Mouse (Mus musculus): ENCODE data around the gene Tgfa. TPM values are rescaled to one million over a fixed set of nuclear protein-coding genes. Genes with fewer than 3 reads are reported as not detected.

Tgfa gene
- total and polyA plus RNA-seq, 3 experiments: 7.8 to 9.1 TPM; not detected in 1

DNA sequence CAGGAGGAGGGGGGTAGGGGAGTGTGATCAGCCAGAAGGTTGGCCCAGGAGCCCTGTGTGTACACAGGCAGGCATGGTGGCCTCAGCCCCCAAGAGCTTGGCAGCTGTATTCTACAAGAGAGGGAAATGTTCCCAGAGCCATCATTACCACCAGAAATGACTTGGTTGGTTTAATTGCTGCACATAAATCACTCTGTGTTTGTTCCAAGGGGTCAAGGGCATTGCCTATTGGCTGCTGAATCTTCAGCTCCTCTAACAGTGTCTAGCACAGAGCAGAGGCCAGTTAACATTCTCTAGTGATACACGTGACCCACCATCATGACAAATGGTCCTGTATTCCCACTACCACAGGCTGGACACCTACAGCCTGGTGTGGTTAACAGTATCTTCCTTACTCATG is 119.0 kb downstream of the Tgfa start:
- H3K9me3 ChIP-seq (replicated peaks; ENCODE audit: insufficient read depth, low read length): no peaks in the 10 kb centered on the region
- no peak for DNase-seq (ENCODE audit: low read depth, low spot score)
- no peaks in the 10 kb centered on the region for H3K4me1 ChIP-seq (ENCODE audit: control insufficient read depth in 1 of 2, insufficient read depth in 2 of 2, low read length in 2 of 2)
- H3K9ac ChIP-seq (ENCODE audit: control insufficient read depth, low read depth, low read length, poor library complexity, severe bottlenecking): no peak overlapping the region
- H3K27ac ChIP-seq (ENCODE audit: control insufficient read depth, low read depth, low read length): no peak overlapping the region
- H3K79me2 ChIP-seq (ENCODE audit: control insufficient read depth, insufficient read depth, low read length, poor library complexity): no peaks in the 10 kb centered on the region
- TF ChIP-seq RAD21 (IDR thresholded peaks at IDR 0.05; ENCODE audit: low read depth, low read length) (no peak), CHD2 (IDR thresholded peaks at IDR 0.05; ENCODE audit: low read length) (no peak), ELF1 (IDR thresholded peaks at IDR 0.05; ENCODE audit: low read depth, low read length) (no peak)
- no peak overlapping the region for H3K4me3 ChIP-seq (ENCODE audit: control insufficient read depth in 1 of 2, insufficient read depth in 1 of 2, low read depth in 2 of 2, low read length in 2 of 2)
- H3K36me3 ChIP-seq (ENCODE audit: control insufficient read depth in 1 of 2, insufficient read depth in 2 of 2, low read length in 2 of 2): no peaks in the 10 kb centered on the region
- peaks cover 9 to 16% of the 10 kb centered on the region in 2 experiments for H3K27me3 ChIP-seq (ENCODE audit: control insufficient read depth in 1 of 2, insufficient read depth in 2 of 2, low read length in 2 of 2)

DNA sequence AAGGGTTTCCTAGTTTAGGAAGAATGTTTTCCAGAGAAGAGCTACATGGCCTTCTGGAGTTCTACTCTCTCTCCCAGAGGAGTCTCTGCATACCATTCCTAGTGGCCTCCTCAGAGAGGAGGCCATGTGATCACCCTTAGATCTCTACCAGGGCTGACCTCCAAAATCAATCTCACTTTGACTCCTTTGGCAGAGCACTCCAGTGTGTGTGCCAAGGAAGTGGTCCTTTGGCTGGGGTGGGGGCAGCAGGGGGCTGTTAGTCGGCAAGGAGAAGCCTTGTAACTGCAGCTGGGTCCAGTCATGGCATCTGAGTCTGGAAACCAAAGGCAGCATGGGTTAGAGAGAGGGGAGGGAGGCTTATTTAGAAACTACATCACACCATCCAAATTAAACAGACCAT is 122.0 kb downstream of the Tgfa start:
- DNase-seq (ENCODE audit: low read depth, low spot score): no peak
- H3K9me3 ChIP-seq (replicated peaks; ENCODE audit: insufficient read depth, low read length): no peaks in the 10 kb centered on the region
- H3K79me2 ChIP-seq (ENCODE audit: control insufficient read depth, insufficient read depth, low read length, poor library complexity): no peaks in the 10 kb centered on the region
- H3K27ac ChIP-seq (ENCODE audit: control insufficient read depth, low read depth, low read length): no peak overlapping the region
- TF ChIP-seq MAFK (IDR thresholded peaks at IDR 0.05; ENCODE audit: borderline replicate concordance, low read depth, low read length): no peak
- TF ChIP-seq TBP (IDR thresholded peaks at IDR 0.05; ENCODE audit: low read depth, low read length): no peak
- TF ChIP-seq NELFE (IDR thresholded peaks at IDR 0.05; ENCODE audit: low read depth, low read length): no peak
- TF ChIP-seq ZC3H11A (IDR thresholded peaks at IDR 0.05; ENCODE audit: low read depth, low read length): no peak
- no peak for TF ChIP-seq ZNF384 (IDR thresholded peaks at IDR 0.05; ENCODE audit: low read depth, low read length)
- TF ChIP-seq SIN3A (IDR thresholded peaks at IDR 0.05; ENCODE audit: low read length): no peak
- no peak for TF ChIP-seq USF2 (IDR thresholded peaks at IDR 0.05; ENCODE audit: borderline replicate concordance in 1 of 2, insufficient read depth in 1 of 2, low read depth in 1 of 2, low read length in 2 of 2)
- no peak for TF ChIP-seq SMC3 (IDR thresholded peaks at IDR 0.05; ENCODE audit: low read depth, low read length)
- no peak for TF ChIP-seq RAD21 (IDR thresholded peaks at IDR 0.05; ENCODE audit: low read depth, low read length)
- no peak for TF ChIP-seq MYC (IDR thresholded peaks at IDR 0.05; ENCODE audit: low read depth, low read length)
- no peak for TF ChIP-seq POLR2A (IDR thresholded peaks at IDR 0.05; ENCODE audit: control insufficient read depth in 1 of 2, insufficient read depth in 1 of 2, low read depth in 1 of 2, low read length in 2 of 2, poor library complexity in 1 of 2)
- TF ChIP-seq MAX (IDR thresholded peaks at IDR 0.05; ENCODE audit: low read length): no peak
- no peak for TF ChIP-seq CTCF (IDR thresholded peaks at IDR 0.05 in 2 of 3, conservative IDR thresholded peaks at IDR 0.05 in 1 of 3; ENCODE audit: control insufficient read depth in 1 of 3, insufficient read depth in 1 of 3, low read depth in 2 of 3, low read length in 3 of 3, poor library complexity in 1 of 3, severe bottlenecking in 1 of 3)
- TF ChIP-seq KAT2A (conservative IDR thresholded peaks at IDR 0.05; ENCODE audit: low read depth, low read length): no peak
- no peak for TF ChIP-seq POLR2AphosphoS2 (IDR thresholded peaks at IDR 0.05; ENCODE audit: low read length)
- TF ChIP-seq RCOR1 (IDR thresholded peaks at IDR 0.05; ENCODE audit: low read depth, low read length): no peak
- TF ChIP-seq MXI1 (IDR thresholded peaks at IDR 0.05; ENCODE audit: low read depth, low read length): no peak
- TF ChIP-seq CHD2 (IDR thresholded peaks at IDR 0.05; ENCODE audit: low read length): no peak
- peaks cover 7 to 12% of the 10 kb centered on the region in 2 experiments for H3K27me3 ChIP-seq (ENCODE audit: control insufficient read depth in 1 of 2, insufficient read depth in 2 of 2, low read length in 2 of 2)
- H3K9ac ChIP-seq (ENCODE audit: control insufficient read depth, low read depth, low read length, poor library complexity, severe bottlenecking): no peak overlapping the region
- no peaks in the 10 kb centered on the region for H3K4me1 ChIP-seq (ENCODE audit: control insufficient read depth in 1 of 2, insufficient read depth in 2 of 2, low read length in 2 of 2)
- H3K36me3 ChIP-seq (ENCODE audit: control insufficient read depth in 1 of 2, insufficient read depth in 2 of 2, low read length in 2 of 2): no peaks in the 10 kb centered on the region
- H3K4me3 ChIP-seq (ENCODE audit: control insufficient read depth in 1 of 2, insufficient read depth in 1 of 2, low read depth in 2 of 2, low read length in 2 of 2): no peak overlapping the region

Data from MEL (cell line).